Mouse (Mus musculus) lung, embryonic 16.5 days (tissue): ENCODE data around the gene Mybph. TPM values are rescaled to one million over a fixed set of nuclear protein-coding genes. Genes with fewer than 3 reads are reported as not detected.

ENCODE experiments used
- ATAC-seq: fragments of 200-750 bp; cut with Nextera tagmentation; 2 replicates; pipeline ENCODE4 v1.8.0; 2017; ENCODE audit warnings: low read depth, mild to moderate bottlenecking, moderate library complexity
- H3K27ac ChIP-seq: fragments of 300-500 bp; sonication (generic); 2 replicates; pipeline ENCODE4 v1.5.1; 2014; ENCODE audit warnings: mild to moderate bottlenecking, control low read depth, low read length
- H3K27me3 ChIP-seq: fragments of 300-500 bp; sonication (generic); 2 replicates; pipeline ENCODE4 v1.6.1; 2014; ENCODE audit warnings: low read depth, low read length, mixed read lengths; ENCODE audit not compliant: control insufficient read depth, insufficient read depth
- H3K36me3 ChIP-seq: fragments of 300-500 bp; sonication (generic); 2 replicates; pipeline ENCODE4 v1.6.1; 2014; ENCODE audit warnings: low read length; ENCODE audit not compliant: control insufficient read depth, insufficient read depth
- H3K4me1 ChIP-seq: fragments of 300-500 bp; sonication (generic); replicated peaks from 2 replicates; pipeline ENCODE4 v1.6.1; 2014; ENCODE audit warnings: low read length, mixed read lengths; ENCODE audit not compliant: control insufficient read depth, insufficient read depth
- H3K4me2 ChIP-seq: fragments of 300-500 bp; sonication (generic); 2 replicates; pipeline ENCODE4 v1.6.1; 2014; ENCODE audit warnings: low read depth, low read length, control low read depth
- H3K4me3 ChIP-seq: fragments of 300-500 bp; sonication (generic); 2 replicates; pipeline ENCODE4 v1.5.1; 2014; ENCODE audit warnings: mild to moderate bottlenecking, low read length, control low read depth
- H3K9ac ChIP-seq: fragments of 300-500 bp; sonication (generic); 2 replicates; pipeline ENCODE4 v1.6.1; 2014; ENCODE audit warnings: low read length, control low read depth
- H3K9me3 ChIP-seq: fragments of 300-500 bp; sonication (generic); 2 replicates; pipeline ENCODE4 v1.6.1; 2016; ENCODE audit warnings: low read length; ENCODE audit not compliant: control insufficient read depth
- whole genome bisulfite sequencing: fragments of 180-500 bp; shearing (Covaris S2); extraction: QIAGEN DNeasy Blood & Tissue Kit; methylation state at CpG from one replicate; pipeline ENCODE4 v1.1.7; 2014; 5-methylcytosine and 5-hydroxymethylcytosine counted together
- polyA plus RNA-seq: library from polyadenylated mRNA; unstranded; fragments of >200 nt; fragmentation: Nextera tagmentation; extraction: Ambion mirVana; gene quantifications from 2 replicates; pipeline ENCODE4 v1.2.1, GENCODE M21; 2015

Mybph gene
- polyA plus RNA-seq, 1 experiment from 2014 or later: 1.3 TPM

DNA sequence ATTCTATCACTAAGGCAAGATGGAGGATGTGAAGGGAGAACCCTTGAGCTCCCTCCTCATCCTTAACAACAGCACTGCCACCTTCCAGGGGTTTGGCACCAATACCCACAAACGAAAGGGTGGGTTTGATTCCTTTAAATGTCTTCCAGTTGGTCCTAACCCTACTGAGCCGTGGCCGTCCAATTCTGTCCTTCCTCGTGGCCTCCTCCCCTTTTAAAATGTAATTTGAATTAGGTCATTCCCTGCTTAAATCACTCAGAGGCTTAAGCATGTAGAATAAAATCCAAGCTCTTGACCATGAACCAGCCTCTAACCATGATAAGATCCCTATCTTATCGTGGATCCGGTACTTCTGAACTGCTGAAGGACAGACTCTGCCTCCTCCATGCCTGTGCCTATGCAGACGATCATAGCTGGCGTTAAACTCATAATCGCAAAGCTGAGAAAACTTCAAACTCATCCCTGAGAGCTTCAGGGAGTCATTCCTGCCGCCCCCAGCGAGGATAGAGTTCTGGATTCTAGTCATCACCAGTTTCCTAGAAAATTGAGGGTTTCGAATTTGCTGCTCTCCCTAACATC, 31.5 kb downstream of the Mybph start:
- Histone ChIP-seq H3K9ac (no peak overlapping the region), H3K4me2 (no peak overlapping the region), H3K4me1 (peaks cover 5% of the 10 kb centered on the region; the same call in 1 of the 2 replicates), H3K27me3 (no peaks in the 10 kb centered on the region), H3K36me3 (no peaks in the 10 kb centered on the region), H3K4me3 (no peak overlapping the region), H3K27ac (no peak overlapping the region), H3K9me3 (no peaks in the 10 kb centered on the region)
- no peak for ATAC-seq
- WGBS: 66% methylated on average over 12 of the region's 12 CpGs

DNA sequence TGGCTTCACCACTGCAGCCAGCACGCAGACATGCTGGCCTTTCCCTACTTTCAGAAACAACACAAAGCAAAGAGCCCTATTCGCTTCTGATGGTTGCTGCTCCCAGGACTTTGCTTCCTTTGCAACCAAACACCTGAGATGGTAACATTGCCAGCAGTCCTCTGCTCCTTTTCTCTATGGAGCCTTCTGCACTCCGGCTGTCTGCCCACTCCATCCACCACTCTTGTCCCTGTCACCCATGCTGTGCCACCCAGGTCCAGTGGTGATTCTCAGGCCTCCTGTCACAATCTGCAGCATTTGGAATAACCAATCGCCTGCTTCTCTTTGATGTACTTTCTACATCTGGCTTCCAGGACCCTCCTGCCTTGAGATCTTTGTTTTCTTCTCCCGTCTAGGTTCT, 32.1 kb downstream of the Mybph start:
- Histone ChIP-seq H3K4me3 (no peak overlapping the region), H3K27me3 (no peaks in the 10 kb centered on the region), H3K4me1 (peaks cover 5% of the 10 kb centered on the region; the same call in 1 of the 2 replicates), H3K9me3 (no peaks in the 10 kb centered on the region), H3K4me2 (no peak overlapping the region), H3K27ac (no peak overlapping the region), H3K9ac (no peak overlapping the region), H3K36me3 (no peaks in the 10 kb centered on the region)
- ATAC-seq: no peak
- WGBS: 92% methylated on average over 5 of the region's 5 CpGs

DNA sequence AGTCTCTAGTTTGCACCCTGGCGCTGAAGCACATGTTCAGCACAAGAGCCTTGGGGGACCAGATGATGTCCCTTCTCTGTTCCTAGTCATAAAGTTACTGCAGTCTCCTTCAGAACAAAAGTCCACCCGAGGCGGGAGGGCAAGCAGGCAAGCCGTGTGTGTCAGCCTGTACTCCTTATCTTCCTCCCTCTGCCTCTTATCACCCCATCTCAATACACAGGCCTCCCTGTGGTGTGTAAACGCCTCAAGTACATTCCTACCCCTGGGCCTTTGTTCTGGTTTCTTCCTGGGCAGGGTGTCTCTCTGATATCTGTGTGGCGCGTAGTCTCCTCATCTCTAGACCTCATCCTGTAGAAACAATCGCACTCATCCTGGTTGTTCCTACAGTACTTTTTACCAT, 33.5 kb downstream of the Mybph start:
- ATAC-seq: no peak
- Histone ChIP-seq H3K4me1 (peaks cover 5% of the 10 kb centered on the region; the same call in 1 of the 2 replicates), H3K9me3 (no peaks in the 10 kb centered on the region), H3K27me3 (no peaks in the 10 kb centered on the region), H3K4me2 (no peak overlapping the region), H3K9ac (no peak overlapping the region), H3K4me3 (no peak overlapping the region), H3K27ac (no peak overlapping the region), H3K36me3 (no peaks in the 10 kb centered on the region)
- WGBS: 49% methylated on average over 8 of the region's 8 CpGs

DNA sequence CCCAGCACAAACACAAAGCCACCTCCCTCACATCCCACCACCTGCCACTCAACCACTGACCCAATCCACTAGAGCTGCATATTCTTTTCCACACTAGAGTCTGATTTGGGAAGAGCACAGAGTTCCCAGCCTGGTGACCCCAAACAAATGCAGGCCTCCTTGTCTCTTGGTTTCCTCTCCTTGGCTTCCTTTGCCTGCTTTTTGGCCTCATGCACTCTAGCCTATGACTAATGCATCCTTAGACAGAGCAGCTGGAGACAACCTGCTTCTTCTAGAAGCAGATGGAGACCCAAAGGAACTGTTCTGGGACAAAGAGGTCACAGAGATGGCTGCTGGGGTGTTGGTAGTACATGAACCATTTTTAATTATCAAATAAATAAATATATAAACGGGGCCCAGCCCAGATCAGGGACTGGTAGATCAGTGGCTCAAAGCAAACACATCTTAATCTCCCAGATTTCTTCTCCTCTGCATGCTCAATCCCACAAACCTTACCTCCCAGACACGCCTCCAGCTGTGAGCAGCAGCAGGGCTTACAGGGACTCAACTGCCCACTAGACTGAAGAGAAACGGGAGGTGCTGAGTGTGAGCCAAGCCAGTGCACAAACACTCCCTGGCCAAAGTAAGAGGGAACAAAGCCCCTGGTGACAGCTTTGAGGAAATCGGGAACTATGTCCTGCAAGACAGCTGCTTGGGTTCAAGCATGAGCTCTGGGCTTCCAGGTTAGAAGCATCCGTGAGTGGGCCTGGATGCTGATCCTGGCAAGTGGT, 36.7 kb downstream of the Mybph start:
- Histone ChIP-seq H3K4me2 (no peak overlapping the region), H3K27me3 (peaks cover 15% of the 10 kb centered on the region), H3K9me3 (no peaks in the 10 kb centered on the region), H3K4me1 (peaks cover 7% of the 10 kb centered on the region), H3K36me3 (no peaks in the 10 kb centered on the region), H3K27ac (no peak overlapping the region), H3K9ac (no peak overlapping the region), H3K4me3 (no peak overlapping the region)
- 69% methylated on average over 5 of the region's 5 CpGs for WGBS
- no peak for ATAC-seq

DNA sequence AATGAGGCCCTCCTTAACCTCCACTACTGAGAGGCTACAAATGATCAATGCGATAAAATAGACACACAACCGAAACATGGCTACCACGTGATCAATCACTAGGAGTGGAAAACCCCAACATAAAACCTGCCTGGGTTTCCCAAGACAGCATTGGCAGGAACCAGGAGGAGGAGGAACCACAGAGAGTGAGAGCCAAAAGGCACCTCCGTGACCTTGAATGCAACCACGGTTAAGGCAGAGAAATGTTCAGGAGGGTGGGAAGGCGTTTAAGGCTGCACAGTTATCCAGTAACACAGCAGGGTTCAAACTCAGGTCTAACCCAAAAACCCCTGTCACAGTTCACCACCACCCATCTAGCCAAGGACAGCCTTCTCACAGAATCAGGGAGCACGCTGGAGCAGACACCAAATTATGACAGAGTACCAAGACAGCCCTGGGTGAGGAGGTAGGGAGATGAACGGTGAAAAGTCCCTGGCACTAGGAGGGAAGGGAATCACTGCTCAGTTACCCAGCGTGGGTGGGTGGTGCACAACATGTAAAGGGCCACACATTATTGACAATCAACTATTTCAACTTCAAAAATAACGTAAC, 37.5 kb downstream of the Mybph start:
- no peaks in the 10 kb centered on the region for H3K36me3 ChIP-seq
- H3K9ac ChIP-seq: no peak overlapping the region
- ATAC-seq: no peak
- H3K27me3 ChIP-seq: peaks cover 20% of the 10 kb centered on the region
- H3K27ac ChIP-seq: no peak overlapping the region
- H3K4me3 ChIP-seq: no peak overlapping the region
- H3K4me2 ChIP-seq: no peak overlapping the region
- no peaks in the 10 kb centered on the region for H3K9me3 ChIP-seq
- 75% methylated on average over 10 of the region's 10 CpGs for WGBS
- H3K4me1 ChIP-seq: peaks cover 11% of the 10 kb centered on the region

DNA sequence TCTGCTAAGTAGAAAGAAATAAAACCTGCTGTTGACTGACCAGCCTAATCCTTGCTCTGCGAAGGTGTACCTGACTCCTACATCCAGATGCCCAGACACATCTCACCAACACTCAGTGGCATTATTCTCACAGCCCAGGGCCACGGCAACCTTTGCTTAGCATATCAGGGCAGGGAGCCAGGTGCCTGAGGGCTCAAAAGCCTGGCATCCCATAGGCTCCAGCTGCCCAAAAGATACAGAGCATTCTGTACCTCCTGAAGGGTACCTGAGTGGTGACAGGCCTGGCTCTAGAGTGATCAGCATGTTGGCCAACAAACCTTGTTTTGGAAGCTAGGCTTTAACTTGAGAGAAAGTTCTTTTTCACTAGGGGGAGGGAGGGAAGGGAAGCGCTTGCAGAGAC, 38.0 kb downstream of the Mybph start:
- Histone ChIP-seq H3K4me1 (peaks cover 11% of the 10 kb centered on the region), H3K27me3 (peaks cover 26% of the 10 kb centered on the region), H3K36me3 (no peaks in the 10 kb centered on the region), H3K4me3 (no peak overlapping the region), H3K27ac (no peak overlapping the region), H3K9ac (no peak overlapping the region), H3K4me2 (no peak overlapping the region), H3K9me3 (no peaks in the 10 kb centered on the region)
- no peak for ATAC-seq
- 72% methylated on average over 3 of the region's 3 CpGs for WGBS

DNA sequence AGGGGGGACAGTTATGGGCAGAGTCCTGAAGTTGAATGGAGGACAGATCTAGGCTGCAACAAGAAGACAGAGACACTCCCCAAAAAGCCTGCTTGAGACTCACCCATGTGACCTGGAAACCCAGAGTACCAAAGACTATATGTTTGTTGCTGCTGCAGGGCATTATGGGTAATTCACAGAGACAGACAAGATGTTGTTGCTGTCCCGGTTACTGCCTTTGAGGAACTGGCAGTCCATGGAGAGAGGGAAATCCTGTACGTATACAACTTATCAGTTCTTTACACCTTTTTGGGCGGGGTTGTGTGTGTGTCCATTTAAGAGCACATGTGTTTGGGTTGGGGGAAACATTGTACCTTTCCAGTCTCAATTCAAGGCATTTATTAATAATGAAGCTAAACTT, 38.4 kb downstream of the Mybph start:
- no peak overlapping the region for H3K4me2 ChIP-seq
- no peak overlapping the region for H3K27ac ChIP-seq
- no peak overlapping the region for H3K4me3 ChIP-seq
- WGBS: 72% methylated on average over 3 of the region's 3 CpGs
- peaks cover 29% of the 10 kb centered on the region for H3K27me3 ChIP-seq
- H3K36me3 ChIP-seq: no peaks in the 10 kb centered on the region
- peaks cover 11% of the 10 kb centered on the region for H3K4me1 ChIP-seq
- H3K9ac ChIP-seq: no peak overlapping the region
- ATAC-seq: no peak
- H3K9me3 ChIP-seq: no peaks in the 10 kb centered on the region

DNA sequence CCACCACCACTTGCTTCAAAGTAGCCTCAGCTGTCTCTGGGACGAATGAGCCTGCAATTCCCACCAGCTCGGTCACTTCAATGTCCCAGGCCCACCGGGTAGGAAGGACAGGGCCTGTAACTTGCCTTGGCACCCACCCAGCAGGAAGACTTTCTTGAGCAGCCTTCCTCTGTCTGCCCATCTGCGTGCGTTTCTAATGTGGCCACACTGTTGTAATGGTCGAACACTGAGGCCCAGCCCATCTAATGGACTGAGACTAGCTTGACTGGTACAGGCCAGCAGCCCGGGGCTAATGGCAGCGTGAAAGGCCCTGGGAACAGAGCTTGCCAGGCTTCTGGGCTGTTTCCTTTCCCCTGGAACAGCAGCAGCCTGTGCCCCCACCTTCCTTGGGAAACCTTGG, 39.1 kb downstream of the Mybph start:
- Histone ChIP-seq H3K4me1 (peaks cover 11% of the 10 kb centered on the region), H3K27me3 (peaks cover 29% of the 10 kb centered on the region), H3K4me2 (peak overlapping the region; percentile 18; the same call in 1 of the 2 replicates), H3K36me3 (no peaks in the 10 kb centered on the region), H3K4me3 (no peak overlapping the region), H3K9me3 (no peaks in the 10 kb centered on the region), H3K9ac (peak overlapping the region; percentile 25; the same call in 1 of the 2 replicates), H3K27ac (peak overlapping the region; percentile 87)
- ATAC-seq: no peak; the same call in 1 of the 2 replicates
- WGBS: 59% methylated on average over 8 of the region's 8 CpGs

DNA sequence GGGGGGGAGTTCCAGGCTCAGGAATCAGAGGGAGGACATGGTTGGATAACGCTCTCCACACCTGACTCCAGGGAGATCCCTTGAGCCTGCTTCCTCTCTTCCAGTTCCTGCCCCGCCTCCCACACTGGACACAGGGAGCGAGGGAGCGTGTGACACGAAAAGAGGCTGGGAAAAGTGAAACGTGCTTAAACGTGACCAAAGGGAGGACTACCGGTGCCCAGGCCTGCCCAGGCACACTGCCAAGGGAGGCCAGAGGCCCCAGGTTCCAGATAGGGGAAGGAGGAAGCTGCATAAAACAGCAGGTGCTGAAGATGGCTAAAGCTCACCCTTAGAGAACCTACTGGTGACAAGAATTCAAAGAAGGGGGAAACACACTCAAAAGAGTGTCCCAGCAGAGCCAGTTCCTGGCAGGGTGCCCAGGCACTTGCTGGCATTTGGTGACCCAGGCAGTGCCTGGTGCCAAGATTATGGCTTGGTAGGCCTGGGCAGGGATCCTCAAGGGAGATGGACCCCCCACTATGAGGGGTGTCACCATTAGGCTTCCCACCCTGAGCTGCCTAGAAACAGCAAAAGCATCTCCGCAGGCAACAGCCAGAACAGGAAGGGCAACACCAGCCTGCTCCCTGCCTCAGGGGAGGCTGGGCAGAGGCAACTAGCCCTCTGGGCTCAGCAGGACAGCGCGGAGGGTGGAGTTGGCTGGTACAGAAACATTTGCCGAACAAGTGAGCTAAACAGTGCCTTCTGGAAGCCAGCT, 39.7 kb downstream of the Mybph start:
- H3K9me3 ChIP-seq: no peaks in the 10 kb centered on the region
- peak overlapping the region; percentile 87 for H3K27ac ChIP-seq
- peak overlapping the region; percentile 25; the same call in 1 of the 2 replicates for H3K9ac ChIP-seq
- peaks cover 29% of the 10 kb centered on the region for H3K27me3 ChIP-seq
- peaks cover 11% of the 10 kb centered on the region for H3K4me1 ChIP-seq
- peak overlapping the region; percentile 92 for H3K4me2 ChIP-seq
- no peak overlapping the region; the same call in 1 of the 2 replicates for H3K4me3 ChIP-seq
- 35% methylated on average over 12 of the region's 12 CpGs for WGBS
- peak; percentile 80 for ATAC-seq
- no peaks in the 10 kb centered on the region for H3K36me3 ChIP-seq
